Mouse (Mus musculus): Measurements from ENCODE around the gene Strip2.

DNA sequence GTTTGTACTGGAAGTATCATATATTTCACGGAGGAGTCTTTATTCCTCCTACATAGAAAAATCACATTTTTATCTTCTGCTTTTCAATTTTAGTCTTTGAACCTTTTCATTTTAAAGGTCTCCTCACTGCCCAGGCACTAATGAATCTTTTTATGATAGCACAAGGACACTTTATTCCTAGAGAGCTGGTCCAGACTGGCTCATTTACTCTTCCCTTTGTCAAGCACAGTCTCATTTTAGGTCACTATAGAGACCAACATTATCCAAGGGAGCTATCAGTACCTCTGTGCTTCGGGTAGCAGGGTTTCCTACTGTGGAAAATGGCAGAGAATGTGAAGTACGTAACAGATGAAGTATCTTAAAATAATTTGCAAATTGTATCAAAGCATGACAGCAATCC, 41.9 kb downstream of the Strip2 start:
- no peak for TF ChIP-seq CTCF (conservative IDR thresholded peaks at IDR 0.05; ENCODE audit: insufficient read depth, insufficient read length, low read depth, low read length)
- no peak for TF ChIP-seq POLR2A (IDR thresholded peaks at IDR 0.05; ENCODE audit: low read depth, low read length)

All from kidney, adult 2 months (tissue).